Mouse (Mus musculus) hindbrain, embryonic 10.5 days (tissue): ENCODE measurements around the gene S100a5. TPM values are rescaled to one million over a fixed set of nuclear protein-coding genes. Genes with fewer than 3 reads are reported as not detected.
A peak's percentile ranks its signal among the peaks of the same experiment; 100 is the strongest.

Source experiments
- DNase-seq: peaks from one replicate; pipeline ENCODE4 v3.0.0-alpha.2; 2017; ENCODE audit warnings: low spot score
- H3K27ac ChIP-seq: fragments of 300-500 bp; sonication (generic); 2 replicates; pipeline ENCODE4 v1.5.1; 2016; ENCODE audit warnings: mild to moderate bottlenecking, moderate library complexity
- H3K27me3 ChIP-seq: fragments of 300-500 bp; sonication (generic); 2 replicates; pipeline ENCODE4 v1.6.1; 2016; ENCODE audit warnings: mild to moderate bottlenecking; ENCODE audit not compliant: poor library complexity, insufficient read depth, severe bottlenecking
- H3K36me3 ChIP-seq: fragments of 300-500 bp; sonication (generic); 2 replicates; pipeline ENCODE4 v1.6.1; 2016; ENCODE audit warnings: mild to moderate bottlenecking, moderate library complexity
- H3K4me1 ChIP-seq: fragments of 300-500 bp; sonication (generic); replicated peaks from 2 replicates; pipeline ENCODE4 v1.6.1; 2016; ENCODE audit warnings: mild to moderate bottlenecking
- H3K4me3 ChIP-seq: fragments of 300-500 bp; sonication (generic); 2 replicates; pipeline ENCODE4 v1.5.1; 2016; ENCODE audit warnings: mild to moderate bottlenecking, moderate library complexity
- H3K9me3 ChIP-seq: fragments of 300-500 bp; sonication (generic); 2 replicates; pipeline ENCODE4 v1.6.1; 2016; ENCODE audit warnings: mild to moderate bottlenecking, moderate library complexity
- WGBS: fragments of 180-500 bp; shearing (Covaris S2); methylation state at CpG from one replicate; pipeline ENCODE4 v1.1.7; 2016; 5-methylcytosine and 5-hydroxymethylcytosine counted together
- polyA plus RNA-seq: library from polyadenylated mRNA; unstranded; fragments of >200 nt; fragmentation: Nextera tagmentation; extraction: Ambion mirVana; gene quantifications from 2 replicates; pipeline ENCODE4 v1.2.1, GENCODE M21; 2016

S100a5 gene
- polyA plus RNA-seq, 1 experiment from 2014 or later: not detected

DNA sequence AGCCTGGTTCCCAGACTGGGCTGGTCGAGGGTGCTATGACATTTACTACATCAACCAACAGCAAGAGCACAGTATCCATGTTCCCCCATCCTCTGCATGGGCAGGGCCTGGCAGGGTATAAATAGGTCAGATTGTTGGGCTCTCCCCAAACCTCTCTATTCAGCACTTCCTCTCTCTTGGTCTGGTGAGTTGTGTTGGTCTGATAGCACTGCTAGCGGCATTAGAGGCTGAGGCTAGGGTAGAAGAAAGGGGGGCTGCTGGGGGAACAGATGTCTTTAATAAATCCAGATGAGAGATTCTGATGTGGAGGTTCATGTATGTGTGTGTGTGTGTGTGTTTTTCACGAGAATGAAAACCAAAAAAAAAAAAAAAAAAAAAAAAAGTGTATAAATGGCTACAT, 4.7 kb upstream of the S100a5 start, which contains the start of gene S100a4:
Gene S100a4, plus strand, starts transcription at position 149 of the 400 bp plus-strand sequence.
- Histone ChIP-seq H3K4me3 (no peak within 1 kb of the TSS), H3K4me1 (peaks cover 13% of the 10 kb centered on the region; the same call in 1 of the 2 replicates), H3K9me3 (no peaks in the 10 kb centered on the region), H3K27ac (no peak within 1 kb of the TSS), H3K36me3 (no peaks in the 10 kb centered on the region), H3K27me3 (no peaks in the 10 kb centered on the region)
- no peak for DNase-seq
- WGBS: 59% methylated on average over 3 of the region's 3 CpGs

DNA sequence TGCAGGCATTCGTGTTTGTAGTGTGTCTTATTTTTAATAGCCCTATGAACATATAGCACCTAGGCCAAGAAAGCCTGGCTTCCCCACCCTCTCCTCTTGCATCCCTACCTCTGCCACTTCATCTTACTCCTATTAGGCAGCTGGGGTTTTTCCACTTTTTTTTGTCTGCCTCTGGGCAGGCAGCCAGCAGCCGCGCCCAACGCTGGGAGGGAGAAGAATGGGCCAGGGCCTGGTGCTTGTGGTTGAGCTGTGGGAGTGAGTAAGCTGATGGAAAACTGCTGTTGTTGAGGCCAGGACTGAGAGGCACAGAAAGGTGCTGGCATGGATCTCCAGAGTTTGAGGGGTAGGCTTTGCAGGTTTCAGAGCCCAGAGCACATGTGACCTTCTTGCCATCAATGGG, 3.9 kb upstream of the S100a5 start:
- WGBS: 81% methylated on average over 4 of the region's 4 CpGs
- H3K27me3 ChIP-seq: no peaks in the 10 kb centered on the region
- no peaks in the 10 kb centered on the region for H3K9me3 ChIP-seq
- DNase-seq: no peak
- H3K36me3 ChIP-seq: no peaks in the 10 kb centered on the region
- no peak overlapping the region for H3K27ac ChIP-seq
- peaks cover 13% of the 10 kb centered on the region; the same call in 1 of the 2 replicates for H3K4me1 ChIP-seq
- no peak overlapping the region for H3K4me3 ChIP-seq

DNA sequence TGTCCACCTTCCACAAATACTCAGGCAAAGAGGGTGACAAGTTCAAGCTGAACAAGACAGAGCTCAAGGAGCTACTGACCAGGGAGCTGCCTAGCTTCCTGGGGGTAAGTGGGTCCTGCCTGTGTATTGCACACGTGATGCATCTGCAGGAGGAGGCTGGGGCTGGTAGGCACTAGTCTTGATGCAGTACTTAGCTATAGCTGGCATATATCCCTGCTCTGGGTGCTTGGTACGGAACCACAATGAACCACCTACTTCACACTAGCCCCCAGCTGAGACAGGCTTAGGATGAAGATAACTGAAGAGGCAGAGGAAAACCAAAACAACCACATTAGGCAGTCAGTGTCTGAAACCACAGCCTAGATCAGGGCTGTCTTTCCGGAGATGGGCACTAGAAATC, 3.3 kb upstream of the S100a5 start:
- no peaks in the 10 kb centered on the region for H3K36me3 ChIP-seq
- H3K27me3 ChIP-seq: no peaks in the 10 kb centered on the region
- H3K4me3 ChIP-seq: no peak overlapping the region
- H3K9me3 ChIP-seq: no peaks in the 10 kb centered on the region
- no peak overlapping the region for H3K27ac ChIP-seq
- no peak for DNase-seq
- peaks cover 10% of the 10 kb centered on the region; the same call in 1 of the 2 replicates for H3K4me1 ChIP-seq
- 91% methylated on average over 3 of the region's 3 CpGs for WGBS

DNA sequence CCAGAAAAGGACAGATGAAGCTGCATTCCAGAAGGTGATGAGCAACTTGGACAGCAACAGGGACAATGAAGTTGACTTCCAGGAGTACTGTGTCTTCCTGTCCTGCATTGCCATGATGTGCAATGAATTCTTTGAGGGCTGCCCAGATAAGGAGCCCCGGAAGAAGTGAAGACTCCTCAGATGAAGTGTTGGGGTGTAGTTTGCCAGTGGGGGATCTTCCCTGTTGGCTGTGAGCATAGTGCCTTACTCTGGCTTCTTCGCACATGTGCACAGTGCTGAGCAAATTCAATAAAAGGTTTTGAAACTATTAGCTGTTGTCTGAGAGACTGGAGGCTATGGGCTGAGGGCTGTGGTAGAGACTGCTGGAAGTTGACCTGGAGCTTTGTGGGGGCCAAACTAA, 2.6 kb upstream of the S100a5 start:
- DNase-seq: no peak
- 86% methylated on average over 2 of the region's 2 CpGs for WGBS
- Histone ChIP-seq H3K36me3 (no peaks in the 10 kb centered on the region), H3K4me3 (no peak overlapping the region), H3K4me1 (0 out of 2 replicates have a peak, but pooled peaks cover 8% of the 10 kb centered on the region), H3K27ac (no peak overlapping the region), H3K27me3 (no peaks in the 10 kb centered on the region), H3K9me3 (no peaks in the 10 kb centered on the region)

DNA sequence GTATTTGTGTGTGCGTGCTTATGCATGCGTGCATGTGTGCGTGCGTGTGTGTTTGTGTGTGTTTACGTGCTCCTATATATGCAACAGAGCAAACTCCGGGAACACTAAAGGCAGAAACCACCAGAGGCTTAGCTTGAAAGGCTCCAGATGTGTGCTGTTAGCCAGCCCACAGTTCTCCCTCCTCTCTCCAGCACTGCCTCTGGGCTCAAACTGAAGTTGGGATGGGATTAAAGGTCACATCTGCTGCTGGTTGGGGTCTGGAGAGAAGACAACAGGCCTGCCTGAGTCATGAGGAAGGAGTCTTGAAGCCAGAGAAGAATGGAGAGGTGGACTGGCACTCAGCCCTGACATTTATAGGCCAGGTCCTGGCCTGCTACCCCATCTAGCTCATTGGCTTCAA, 2.1 kb upstream of the S100a5 start:
- peak; percentile 56 for DNase-seq

DNA sequence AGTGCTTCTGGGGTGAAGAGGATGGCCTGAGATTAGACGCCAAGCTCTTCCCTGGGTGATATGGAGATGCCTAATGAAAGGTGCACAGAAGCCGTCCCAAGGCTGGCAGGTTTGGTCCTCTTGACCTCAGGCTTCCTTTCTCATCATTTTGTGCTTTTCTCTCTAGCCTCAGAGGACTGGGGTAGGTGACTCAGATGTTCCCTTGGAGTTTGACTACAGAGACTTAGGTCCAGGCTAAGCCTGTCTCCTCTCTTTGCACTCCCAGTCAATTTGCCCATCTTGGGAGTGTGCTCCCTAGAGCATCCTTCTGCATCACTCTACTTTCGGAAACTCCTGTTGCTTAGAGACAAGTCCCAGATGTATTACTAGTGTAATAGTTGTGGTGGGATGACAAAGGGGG, 962 bp upstream of the S100a5 start:
- no peak overlapping the region for H3K27ac ChIP-seq
- no peak overlapping the region for H3K4me3 ChIP-seq
- WGBS: 86% methylated on average over 3 of the region's 3 CpGs
- H3K27me3 ChIP-seq: no peaks in the 10 kb centered on the region
- 0 out of 2 replicates have a peak, but pooled peaks cover 8% of the 10 kb centered on the region for H3K4me1 ChIP-seq
- no peaks in the 10 kb centered on the region for H3K9me3 ChIP-seq
- DNase-seq: no peak
- no peaks in the 10 kb centered on the region for H3K36me3 ChIP-seq

More for the DNA sequence above, 2.1 kb upstream of the S100a5 start:
- Histone ChIP-seq H3K4me1 (0 out of 2 replicates have a peak, but pooled peaks cover 8% of the 10 kb centered on the region), H3K4me3 (no peak overlapping the region), H3K27me3 (no peaks in the 10 kb centered on the region), H3K9me3 (no peaks in the 10 kb centered on the region), H3K36me3 (no peaks in the 10 kb centered on the region), H3K27ac (no peak overlapping the region)
- WGBS: 85% methylated on average over 6 of the region's 6 CpGs

DNA sequence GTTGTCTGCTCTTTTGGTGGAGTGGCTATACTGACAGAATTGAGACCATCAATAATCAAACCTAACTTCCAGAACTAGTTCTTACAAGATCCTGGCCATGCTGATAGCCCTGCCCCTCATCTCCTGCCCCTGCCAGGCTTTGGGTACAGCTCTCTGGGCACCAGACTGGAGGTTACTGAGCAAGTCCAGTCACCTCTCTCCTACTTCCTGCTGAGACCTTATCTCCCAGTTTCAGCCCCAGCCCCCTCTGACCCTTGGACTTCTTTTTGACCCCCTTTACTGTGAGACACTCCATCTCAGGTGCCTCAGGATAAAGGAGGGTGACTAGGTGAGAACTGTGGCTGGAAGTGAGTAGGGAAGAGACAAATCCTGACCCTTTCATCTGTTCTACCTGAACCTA, 779 bp downstream of the S100a5 start:
- H3K27ac ChIP-seq: no peak overlapping the region
- no peaks in the 10 kb centered on the region for H3K36me3 ChIP-seq
- peaks cover 11% of the 10 kb centered on the region for H3K27me3 ChIP-seq
- H3K9me3 ChIP-seq: no peaks in the 10 kb centered on the region
- no peak for DNase-seq
- peaks cover 16% of the 10 kb centered on the region for H3K4me1 ChIP-seq
- no peak overlapping the region for H3K4me3 ChIP-seq

DNA sequence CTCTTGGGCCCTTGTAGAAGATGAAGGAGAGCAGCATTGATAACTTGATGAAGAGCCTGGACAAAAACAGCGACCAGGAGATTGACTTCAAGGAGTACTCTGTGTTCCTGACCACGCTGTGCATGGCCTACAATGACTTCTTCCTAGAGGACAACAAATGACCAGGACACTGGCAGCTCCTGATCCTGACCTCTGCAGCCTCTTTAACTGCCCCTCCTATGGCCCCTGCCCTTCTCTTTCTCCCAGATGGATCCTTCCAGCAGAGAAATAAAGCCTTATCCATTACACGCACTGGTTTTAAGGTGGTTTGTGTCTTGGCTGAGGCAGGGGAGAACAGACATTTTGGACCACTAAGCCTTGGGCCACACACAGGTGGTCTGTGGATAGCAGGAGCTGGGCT, 3.2 kb downstream of the S100a5 start:
- no peak for DNase-seq
- Histone ChIP-seq H3K27ac (no peak overlapping the region), H3K9me3 (no peaks in the 10 kb centered on the region), H3K36me3 (no peaks in the 10 kb centered on the region), H3K27me3 (peaks cover 13% of the 10 kb centered on the region), H3K4me1 (peaks cover 12% of the 10 kb centered on the region), H3K4me3 (no peak overlapping the region)
- 81% methylated on average over 3 of the region's 3 CpGs for WGBS

DNA sequence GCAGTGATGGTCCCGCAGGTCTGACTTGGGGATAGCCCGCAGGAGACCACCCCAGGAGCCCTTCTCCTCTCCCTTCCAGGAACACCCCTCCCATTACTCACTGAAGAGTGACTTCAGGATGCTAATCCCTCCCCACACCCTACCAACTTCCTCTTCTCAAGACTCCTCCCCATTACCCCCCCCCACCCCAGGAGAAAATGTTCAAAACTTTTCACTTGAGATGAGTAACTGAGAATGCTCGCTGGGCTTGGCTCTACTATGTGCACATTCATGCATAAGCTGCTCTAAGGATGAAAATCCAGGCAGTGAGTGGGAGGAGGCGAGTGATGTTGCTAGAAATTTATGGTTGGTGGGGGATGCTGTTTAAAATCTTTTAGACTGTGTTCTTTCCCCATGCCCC, 3.7 kb downstream of the S100a5 start:
- DNase-seq: no peak
- no peak overlapping the region for H3K27ac ChIP-seq
- H3K9me3 ChIP-seq: no peaks in the 10 kb centered on the region
- H3K4me3 ChIP-seq: no peak overlapping the region
- H3K4me1 ChIP-seq: peaks cover 12% of the 10 kb centered on the region
- WGBS: 69% methylated on average over 4 of the region's 4 CpGs
- peaks cover 13% of the 10 kb centered on the region for H3K27me3 ChIP-seq
- H3K36me3 ChIP-seq: no peaks in the 10 kb centered on the region

DNA sequence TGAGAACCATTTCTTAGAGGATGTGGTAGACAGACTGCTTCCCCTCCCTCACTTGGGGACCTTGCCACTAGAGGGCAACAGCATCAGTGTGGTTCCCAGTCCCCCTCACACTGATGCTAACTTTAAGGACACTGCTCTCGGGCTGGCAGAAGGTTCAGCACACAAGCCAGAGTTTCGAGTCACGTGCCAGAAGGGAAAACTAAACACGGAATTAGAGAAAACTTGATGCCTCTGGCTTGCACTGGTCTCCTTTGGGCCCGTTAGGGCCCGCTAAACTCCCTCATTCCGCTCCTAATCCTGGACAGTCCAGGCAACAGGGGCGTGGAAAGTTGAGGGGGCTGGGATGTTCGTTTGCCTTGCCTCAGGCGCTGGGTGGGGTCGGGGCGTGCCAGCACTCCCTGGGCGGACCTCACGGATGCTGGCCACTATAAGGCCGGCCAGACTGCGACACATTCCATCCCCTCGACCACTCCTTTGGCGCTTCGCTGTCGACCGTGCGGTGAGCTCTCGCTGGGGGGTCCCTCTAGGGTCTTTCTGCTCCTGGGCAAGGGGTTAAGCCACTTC, 4.5 kb downstream of the S100a5 start, which contains the start of gene S100a6:
Gene S100a6, plus strand, starts transcription at position 155 of the 564 bp plus-strand sequence.
- Histone ChIP-seq H3K4me3 (peak within 1 kb of the TSS; percentile 53), H3K9me3 (no peaks in the 10 kb centered on the region), H3K36me3 (no peaks in the 10 kb centered on the region), H3K27ac (peak within 1 kb of the TSS; percentile 68; the same call in 1 of the 2 replicates), H3K4me1 (peaks cover 12% of the 10 kb centered on the region), H3K27me3 (peaks cover 13% of the 10 kb centered on the region)
- under 1% methylated on average over 23 of the region's 23 CpGs for WGBS
- DNase-seq: peak; percentile 70

DNA sequence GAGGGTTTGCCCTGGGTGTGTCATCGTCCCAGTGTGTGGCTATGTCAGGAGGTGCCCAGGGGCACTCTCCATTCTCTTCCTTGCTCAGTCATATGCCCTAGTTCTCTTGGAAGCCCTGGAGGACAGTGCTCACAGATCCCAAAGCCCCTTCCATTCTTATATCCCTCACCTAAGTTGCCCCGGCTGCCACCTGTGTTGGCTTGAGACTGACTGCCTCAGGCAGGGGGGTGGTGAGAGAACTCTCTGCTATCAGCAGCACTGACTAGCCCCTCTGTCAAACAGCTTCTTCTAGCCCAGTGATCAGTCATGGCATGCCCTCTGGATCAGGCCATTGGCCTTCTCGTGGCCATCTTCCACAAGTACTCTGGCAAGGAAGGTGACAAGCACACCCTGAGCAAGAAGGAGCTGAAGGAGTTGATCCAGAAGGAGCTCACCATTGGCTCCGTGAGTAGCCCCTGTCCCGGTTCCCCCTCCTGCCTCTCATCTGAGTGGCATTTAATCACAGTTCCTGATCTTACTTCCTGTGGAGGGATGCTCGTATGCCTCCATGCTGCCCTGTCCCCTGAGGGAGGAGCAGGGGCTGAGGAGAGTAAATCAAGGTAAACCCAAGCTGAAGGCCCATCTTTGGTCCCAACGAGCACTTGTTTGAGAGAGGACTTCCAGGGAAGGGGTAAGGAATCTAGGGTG, 5.3 kb downstream of the S100a5 start:
- WGBS: 68% methylated on average over 7 of the region's 7 CpGs
- H3K4me1 ChIP-seq: peaks cover 12% of the 10 kb centered on the region
- H3K4me3 ChIP-seq: peak overlapping the region; percentile 53
- H3K27me3 ChIP-seq: peaks cover 13% of the 10 kb centered on the region
- no peaks in the 10 kb centered on the region for H3K9me3 ChIP-seq
- DNase-seq: no peak
- no peaks in the 10 kb centered on the region for H3K36me3 ChIP-seq
- H3K27ac ChIP-seq: no peak overlapping the region

DNA sequence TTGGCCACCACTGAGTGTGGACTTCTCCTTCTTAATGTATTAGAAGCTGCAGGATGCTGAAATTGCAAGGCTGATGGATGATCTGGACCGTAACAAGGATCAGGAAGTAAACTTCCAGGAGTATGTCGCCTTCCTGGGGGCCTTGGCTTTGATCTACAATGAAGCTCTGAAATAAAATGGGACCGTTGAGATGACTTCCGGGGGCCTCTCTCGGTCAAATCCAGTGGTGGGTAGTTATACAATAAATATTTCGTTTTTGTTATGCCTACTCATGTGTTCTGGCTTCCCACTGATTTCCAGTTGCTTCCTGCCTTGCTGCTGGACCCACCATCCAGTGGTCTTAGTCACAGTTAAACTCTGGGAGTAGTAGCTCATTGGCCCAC, 5.8 kb downstream of the S100a5 start:
- H3K4me1 ChIP-seq: peaks cover 12% of the 10 kb centered on the region
- no peak for DNase-seq
- no peaks in the 10 kb centered on the region for H3K9me3 ChIP-seq
- H3K4me3 ChIP-seq: no peak overlapping the region
- peaks cover 13% of the 10 kb centered on the region for H3K27me3 ChIP-seq
- H3K27ac ChIP-seq: no peak overlapping the region
- 90% methylated on average over 6 of the region's 6 CpGs for WGBS
- no peaks in the 10 kb centered on the region for H3K36me3 ChIP-seq

DNA sequence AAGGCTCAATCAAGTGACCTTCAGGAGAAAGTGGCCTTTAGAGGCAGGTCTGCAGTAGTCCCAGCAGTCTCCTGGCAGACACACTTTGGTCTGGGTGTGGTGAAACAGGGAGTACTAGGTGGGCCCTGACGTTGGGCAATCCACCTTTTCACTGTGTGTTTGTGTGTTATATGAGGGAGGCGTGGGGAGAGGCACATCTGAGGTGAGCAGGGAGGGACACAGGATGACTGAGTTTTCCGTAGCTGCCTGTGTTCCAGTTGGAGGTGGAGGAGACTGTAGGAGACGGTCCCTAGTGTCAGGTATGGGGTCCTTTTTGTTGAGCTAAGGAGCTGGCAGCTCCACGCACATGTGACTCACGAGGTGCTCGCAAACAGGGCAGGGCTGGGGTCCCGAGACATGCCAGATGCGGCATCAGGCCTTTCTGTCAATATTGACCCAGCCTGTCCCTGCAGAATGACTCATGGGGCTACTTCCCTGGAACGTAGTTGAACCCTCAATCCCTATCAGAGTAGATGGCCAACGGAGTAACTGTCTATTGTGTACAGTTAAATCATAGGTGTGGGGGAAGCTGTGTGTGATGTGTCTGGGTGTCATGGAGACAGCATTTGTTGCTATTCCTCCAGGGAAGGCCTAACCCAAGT, 6.4 kb downstream of the S100a5 start:
- no peak overlapping the region for H3K27ac ChIP-seq
- no peak for DNase-seq
- H3K27me3 ChIP-seq: peaks cover 13% of the 10 kb centered on the region
- WGBS: 81% methylated on average over 11 of the region's 11 CpGs
- no peak overlapping the region for H3K4me3 ChIP-seq
- no peaks in the 10 kb centered on the region for H3K36me3 ChIP-seq
- H3K9me3 ChIP-seq: no peaks in the 10 kb centered on the region
- H3K4me1 ChIP-seq: peaks cover 12% of the 10 kb centered on the region
